Comparison of ENCODE assay signal across 34 mouse cellular contexts in genomic region chr13:24001081-24001480, GRCm38 (mm10). TPM values are rescaled to one million over a fixed set of nuclear protein-coding genes. Genes with fewer than 3 reads are reported as not detected.
"Had no signal": no experiment of that assay in that cellular context is flagged by ENCODE, and none has a peak within 500 bp of the region (broad histone marks: within the 10 kb centered on the region; RNA-seq: fewer than 3 reads in every experiment).

No protein-coding gene starts in this region.

- DNase-seq: gastrocnemius, postnatal 14 days; gastrocnemius, postnatal 36 days; heart, adult 18-20 months; heart, postnatal 14 days; heart, postnatal 36 days; kidney, adult 11 months; kidney, adult 2 months; kidney, adult 9 months; kidney, postnatal 14 days; kidney, postnatal 36 days; layer of hippocampus, adult 9-11 months; layer of hippocampus, postnatal 36 days; lung, adult 18-20 months had no signal

- H3K4me3 ChIP-seq: heart, embryonic 13.5 days; heart, embryonic 15.5 days; kidney, embryonic 15.5 days; layer of hippocampus, adult 2 months; limb, embryonic 13.5 days; limb, embryonic 15.5 days; liver, embryonic 12.5 days had no signal

- H3K4me2 ChIP-seq: heart, embryonic 11.5 days; heart, embryonic 13.5 days; heart, embryonic 15.5 days; hindbrain, embryonic 14.5 days; kidney, embryonic 15.5 days; limb, embryonic 13.5 days; limb, embryonic 15.5 days; liver, embryonic 12.5 days had no signal

- ATAC-seq: hindbrain, embryonic 16.5 days; intestine, embryonic 16.5 days; liver, embryonic 12.5 days had no signal

- H3K9ac ChIP-seq: heart, embryonic 13.5 days; heart, embryonic 15.5 days; hindbrain, embryonic 14.5 days; kidney, embryonic 15.5 days; limb, embryonic 13.5 days; limb, embryonic 15.5 days; liver, embryonic 12.5 days; liver, embryonic 14.5 days had no signal

- H3K9me3 ChIP-seq: heart, embryonic 13.5 days; heart, embryonic 15.5 days; kidney, embryonic 15.5 days; limb, embryonic 13.5 days; limb, embryonic 15.5 days; liver, embryonic 12.5 days had no signal

- H3K27ac ChIP-seq: heart, embryonic 13.5 days; heart, embryonic 15.5 days; hindbrain, embryonic 14.5 days; kidney, embryonic 15.5 days; kidney, postnatal 0 days; layer of hippocampus, adult 2 months; limb, embryonic 13.5 days; limb, embryonic 15.5 days; liver, embryonic 12.5 days; liver, embryonic 14.5 days had no signal

- H3K36me3 ChIP-seq: heart, embryonic 13.5 days; heart, embryonic 15.5 days; kidney, embryonic 15.5 days; limb, embryonic 13.5 days; limb, embryonic 15.5 days; liver, embryonic 12.5 days had no signal

- H3K4me1 ChIP-seq: heart, embryonic 13.5 days; heart, embryonic 15.5 days; kidney, embryonic 15.5 days; limb, embryonic 13.5 days; limb, embryonic 15.5 days had no signal

- H3K27me3 ChIP-seq: kidney, embryonic 15.5 days; limb, embryonic 13.5 days; limb, embryonic 15.5 days had no signal

RNA-seq across cellular contexts. Expression of gene Scgn, which starts 10.1 kb away (rescaled TPM):
- total RNA-seq: gastrocnemius, adult 18-20 months; gastrocnemius, adult 8-10 months; gastrocnemius, postnatal 14 days; gastrocnemius, postnatal 36 days; heart, adult 18-20 months; heart, postnatal 14 days; heart, postnatal 36 days; hematopoietic stem cell, adult 5-6 weeks; left cerebral cortex, adult 18-20 months; liver, adult 2 months had no signal
- polyA plus RNA-seq: gonadal fat pad, adult 2 months; heart, embryonic 11.5 days; heart, embryonic 13.5 days; heart, embryonic 15.5 days; heart, postnatal 0 days; kidney, adult 2 months; limb, embryonic 11.5 days; limb, embryonic 13.5 days; limb, embryonic 15.5 days; liver, adult 2 months; liver, embryonic 12.5 days; liver, embryonic 14.5 days had no signal
